Mouse (Mus musculus): ENCODE results near the gene Glrx3. TPM values are rescaled to one million over a fixed set of nuclear protein-coding genes. Genes with fewer than 3 reads are reported as not detected.

Glrx3 gene
- total and polyA plus RNA-seq, 3 experiments, result 182 to 372 (median 279) TPM

GRCm38 (mm10) chr7:137420550-137420949 lies 16.9 kb upstream of the Glrx3 start:
- H3K36me3 ChIP-seq (replicated peaks in 1 of 2; ENCODE audit: control insufficient read depth in 1 of 2, insufficient read depth in 1 of 2, low read length in 1 of 2), result no peaks in the 10 kb centered on the region
- no peak overlapping the region for H3K4me2 ChIP-seq (ENCODE audit: insufficient read depth, low read depth, poor library complexity, severe bottlenecking)
- H3K79me2 ChIP-seq (replicated peaks; ENCODE audit: control insufficient read depth, extremely low read depth, insufficient read depth, poor library complexity, severe bottlenecking), result no peaks in the 10 kb centered on the region
- no peak for TF ChIP-seq ZMIZ1 (IDR thresholded peaks at IDR 0.05; ENCODE audit: low read depth, low read length)
- TF ChIP-seq MEF2A (IDR thresholded peaks at IDR 0.05; ENCODE audit: borderline replicate concordance, low read depth, low read length), result no peak
- no peak for TF ChIP-seq NELFE (IDR thresholded peaks at IDR 0.05; ENCODE audit: low read depth, low read length)
- TF ChIP-seq USF2 (conservative IDR thresholded peaks at IDR 0.05; ENCODE audit: low read depth, low read length), result no peak
- TF ChIP-seq RAD21 (IDR thresholded peaks at IDR 0.05; ENCODE audit: low read depth, low read length), result no peak
- TF ChIP-seq MAFK (IDR thresholded peaks at IDR 0.05; ENCODE audit: insufficient replicate concordance, low read length), result no peak
- no peak for TF ChIP-seq UBTF (IDR thresholded peaks at IDR 0.05; ENCODE audit: low read depth, low read length)
- TF ChIP-seq TCF12 (IDR thresholded peaks at IDR 0.05; ENCODE audit: low read depth, low read length), result no peak
- TF ChIP-seq BHLHE40 (IDR thresholded peaks at IDR 0.05; ENCODE audit: low read depth, low read length), result no peak
- no peak for TF ChIP-seq POLR2A (IDR thresholded peaks at IDR 0.05; ENCODE audit: low read depth, low read length)
- H3K27ac ChIP-seq (ENCODE audit: insufficient read depth, low read depth), result no peak overlapping the region
- no peak overlapping the region for H3K9ac ChIP-seq (ENCODE audit: insufficient read depth, low read depth)
- DNase-seq (ENCODE audit: extremely low read depth), result no peak
- peaks cover 2% of the 10 kb centered on the region for H3K9me3 ChIP-seq (replicated peaks; ENCODE audit: low read length)
- H3K4me1 ChIP-seq (ENCODE audit: control insufficient read depth in 1 of 2, insufficient read depth in 2 of 2), result no peaks in the 10 kb centered on the region
- dilution Hi-C loops (cut with MboI; ENCODE audit: extremely low pct_ligation_motif_present, extremely low pct_unique_long_range_greater_than_20kb, low sequenced_read_pairs) (no loop called here), in situ Hi-C loops (cut with MboI; ENCODE audit: low pct_ligation_motif_present, low pct_unique_long_range_greater_than_20kb, low sequenced_read_pairs) (no loop called here)
- no peaks in the 10 kb centered on the region for H3K27me3 ChIP-seq (replicated peaks)
- no peak overlapping the region for H3K4me3 ChIP-seq (replicated peaks in 1 of 3; ENCODE audit: low read depth in 2 of 3, low read length in 2 of 3, poor library complexity in 1 of 3)

- DNase-seq (ENCODE audit: extremely low read depth), result no peak
- Histone ChIP-seq H3K36me3 (replicated peaks in 1 of 2; ENCODE audit: control insufficient read depth in 1 of 2, insufficient read depth in 1 of 2, low read length in 1 of 2) (no peaks in the 10 kb centered on the region), H3K27me3 (replicated peaks) (no peaks in the 10 kb centered on the region), H3K4me1 (ENCODE audit: control insufficient read depth in 1 of 2, insufficient read depth in 2 of 2) (no peaks in the 10 kb centered on the region), H3K79me2 (replicated peaks; ENCODE audit: control insufficient read depth, extremely low read depth, insufficient read depth, poor library complexity, severe bottlenecking) (no peaks in the 10 kb centered on the region), H3K27ac (ENCODE audit: insufficient read depth, low read depth) (no peak overlapping the region), H3K4me3 (replicated peaks in 1 of 3; ENCODE audit: low read depth in 2 of 3, low read length in 2 of 3, poor library complexity in 1 of 3) (no peak overlapping the region), H3K4me2 (ENCODE audit: insufficient read depth, low read depth, poor library complexity, severe bottlenecking) (no peak overlapping the region), H3K9me3 (replicated peaks; ENCODE audit: low read length) (peaks cover 2% of the 10 kb centered on the region), H3K9ac (ENCODE audit: insufficient read depth, low read depth) (no peak overlapping the region)
- TF ChIP-seq CHD1 (IDR thresholded peaks at IDR 0.05; ENCODE audit: low read depth, low read length), result no peak
- TF ChIP-seq ZKSCAN1 (IDR thresholded peaks at IDR 0.05; ENCODE audit: borderline replicate concordance, low read depth, low read length), result no peak
- TF ChIP-seq KAT2A (IDR thresholded peaks at IDR 0.05; ENCODE audit: insufficient replicate concordance, low read length), result no peak
- TF ChIP-seq HCFC1 (IDR thresholded peaks at IDR 0.05; ENCODE audit: low read depth, low read length), result no peak
- TF ChIP-seq MXI1 (IDR thresholded peaks at IDR 0.05; ENCODE audit: low read depth, low read length), result no peak
- no peak for TF ChIP-seq GABPA (IDR thresholded peaks at IDR 0.05; ENCODE audit: insufficient replicate concordance, low read depth, low read length)
- TF ChIP-seq USF2 (conservative IDR thresholded peaks at IDR 0.05; ENCODE audit: low read depth, low read length), result no peak
- TF ChIP-seq EP300 (IDR thresholded peaks at IDR 0.05; ENCODE audit: low read length), result no peak
- TF ChIP-seq MEF2A (IDR thresholded peaks at IDR 0.05; ENCODE audit: borderline replicate concordance, low read depth, low read length), result no peak
- TF ChIP-seq SIN3A (IDR thresholded peaks at IDR 0.05; ENCODE audit: low read length), result no peak
- no peak for TF ChIP-seq MAFK (IDR thresholded peaks at IDR 0.05; ENCODE audit: insufficient replicate concordance, low read length)
- TF ChIP-seq ETS1 (conservative IDR thresholded peaks at IDR 0.05; ENCODE audit: low read depth, low read length), result no peak
- TF ChIP-seq MAZ (IDR thresholded peaks at IDR 0.05; ENCODE audit: low read depth, low read length), result no peak
- TF ChIP-seq POLR2AphosphoS2 (IDR thresholded peaks at IDR 0.05; ENCODE audit: low read depth, low read length), result no peak
- in situ Hi-C loops (cut with MboI; ENCODE audit: low pct_ligation_motif_present, low pct_unique_long_range_greater_than_20kb, low sequenced_read_pairs) (no loop called here), dilution Hi-C loops (cut with MboI; ENCODE audit: extremely low pct_ligation_motif_present, extremely low pct_unique_long_range_greater_than_20kb, low sequenced_read_pairs) (no loop called here)
Observed at GRCm38 (mm10) chr7:137421236-137421635, 16.2 kb upstream of the Glrx3 start.

All from CH12.LX (cell line).